Mouse (Mus musculus): Measurements from ENCODE around the gene Gdf7. TPM values are rescaled to one million over a fixed set of nuclear protein-coding genes. Genes with fewer than 3 reads are reported as not detected.

Gdf7 gene
- polyA plus RNA-seq, 1 experiment from 2014 or later, result not detected

GRCm38 (mm10) chr12:8339591-8340319 lies 38.0 kb upstream of the Gdf7 start:
- H3K4me3 ChIP-seq (ENCODE audit: low read depth, low read length), result no peak overlapping the region
- 0 out of 2 replicates have a peak, but pooled peaks have one; percentile 7 for ATAC-seq (replicated peaks; ENCODE audit: low FRiP score, low TSS enrichment, low read depth)

GRCm38 (mm10) chr12:8338918-8339317 lies 37.2 kb upstream of the Gdf7 start:
- DNase-seq (ENCODE audit: low spot score) (no peak), ATAC-seq (replicated peaks; ENCODE audit: low FRiP score, low TSS enrichment, low read depth) (no peak)
- Histone ChIP-seq H3K4me3 (ENCODE audit: low read depth, low read length) (no peak overlapping the region), H3K27ac (ENCODE audit: low read depth) (no peak overlapping the region), H3K36me3 (ENCODE audit: control insufficient read depth, insufficient read depth, low read length) (peaks cover 51% of the 10 kb centered on the region), H3K4me2 (ENCODE audit: low read length) (no peak overlapping the region), H3K9ac (ENCODE audit: low read length) (no peak overlapping the region), H3K27me3 (replicated peaks; ENCODE audit: control insufficient read depth, insufficient read depth, low read length) (no peaks in the 10 kb centered on the region), H3K4me1 (replicated peaks; ENCODE audit: control insufficient read depth, insufficient read depth, low read length) (peaks cover 14% of the 10 kb centered on the region), H3K9me3 (ENCODE audit: control insufficient read depth, low read length) (no peaks in the 10 kb centered on the region)
- 80% methylated on average over 8 of the region's 8 CpGs for WGBS

More at GRCm38 (mm10) chr12:8339591-8340319, 38.0 kb upstream of the Gdf7 start:
- H3K27ac ChIP-seq (ENCODE audit: low read depth), result no peak overlapping the region
- DNase-seq (ENCODE audit: low spot score), result no peak
- H3K9me3 ChIP-seq (ENCODE audit: control insufficient read depth, low read length), result no peaks in the 10 kb centered on the region
- peaks cover 51% of the 10 kb centered on the region for H3K36me3 ChIP-seq (ENCODE audit: control insufficient read depth, insufficient read depth, low read length)
- 34% methylated on average over 13 of the region's 13 CpGs for WGBS
- H3K27me3 ChIP-seq (replicated peaks; ENCODE audit: control insufficient read depth, insufficient read depth, low read length), result no peaks in the 10 kb centered on the region
- H3K9ac ChIP-seq (ENCODE audit: low read length), result no peak overlapping the region
- H3K4me2 ChIP-seq (ENCODE audit: low read length), result no peak overlapping the region
- H3K4me1 ChIP-seq (replicated peaks; ENCODE audit: control insufficient read depth, insufficient read depth, low read length), result peaks cover 16% of the 10 kb centered on the region

GRCm38 (mm10) chr12:8338491-8338890 lies 36.7 kb upstream of the Gdf7 start:
- H3K4me1 ChIP-seq (replicated peaks; ENCODE audit: control insufficient read depth, insufficient read depth, low read length), result peaks cover 14% of the 10 kb centered on the region
- DNase-seq (ENCODE audit: low spot score) (no peak), ATAC-seq (replicated peaks; ENCODE audit: low FRiP score, low TSS enrichment, low read depth) (no peak)
- H3K27ac ChIP-seq (ENCODE audit: low read depth), result no peak overlapping the region
- no peak overlapping the region for H3K9ac ChIP-seq (ENCODE audit: low read length)
- H3K4me2 ChIP-seq (ENCODE audit: low read length), result no peak overlapping the region
- H3K4me3 ChIP-seq (ENCODE audit: low read depth, low read length), result no peak overlapping the region
- no peaks in the 10 kb centered on the region for H3K9me3 ChIP-seq (ENCODE audit: control insufficient read depth, low read length)
- 34% methylated on average over 4 of the region's 4 CpGs for WGBS
- no peaks in the 10 kb centered on the region for H3K27me3 ChIP-seq (replicated peaks; ENCODE audit: control insufficient read depth, insufficient read depth, low read length)
- peaks cover 53% of the 10 kb centered on the region for H3K36me3 ChIP-seq (ENCODE audit: control insufficient read depth, insufficient read depth, low read length)

- H3K4me1 ChIP-seq (replicated peaks; ENCODE audit: control insufficient read depth, insufficient read depth, low read length), result peaks cover 14% of the 10 kb centered on the region
- no peak overlapping the region for H3K9ac ChIP-seq (ENCODE audit: low read length)
- H3K4me2 ChIP-seq (ENCODE audit: low read length), result no peak overlapping the region
- H3K9me3 ChIP-seq (ENCODE audit: control insufficient read depth, low read length), result no peaks in the 10 kb centered on the region
- peaks cover 47% of the 10 kb centered on the region for H3K36me3 ChIP-seq (ENCODE audit: control insufficient read depth, insufficient read depth, low read length)
- 71% methylated on average over 12 of the region's 12 CpGs for WGBS
- no peak for DNase-seq (ENCODE audit: low spot score)
- H3K27me3 ChIP-seq (replicated peaks; ENCODE audit: control insufficient read depth, insufficient read depth, low read length), result no peaks in the 10 kb centered on the region
- no peak for ATAC-seq (replicated peaks; ENCODE audit: low FRiP score, low TSS enrichment, low read depth)
- no peak overlapping the region for H3K27ac ChIP-seq (ENCODE audit: low read depth)
- H3K4me3 ChIP-seq (ENCODE audit: low read depth, low read length), result no peak overlapping the region
These were observed 35.7 kb upstream of the Gdf7 start for GRCm38 (mm10) chr12:8337286-8338060.

GRCm38 (mm10) chr12:8336601-8337285 lies 35.0 kb upstream of the Gdf7 start:
- H3K4me1 ChIP-seq (replicated peaks; ENCODE audit: control insufficient read depth, insufficient read depth, low read length), result peaks cover 21% of the 10 kb centered on the region
- no peak overlapping the region for H3K4me2 ChIP-seq (ENCODE audit: low read length)
- no peaks in the 10 kb centered on the region for H3K27me3 ChIP-seq (replicated peaks; ENCODE audit: control insufficient read depth, insufficient read depth, low read length)
- H3K9ac ChIP-seq (ENCODE audit: low read length), result no peak overlapping the region
- no peaks in the 10 kb centered on the region for H3K9me3 ChIP-seq (ENCODE audit: control insufficient read depth, low read length)
- ATAC-seq (replicated peaks; ENCODE audit: low FRiP score, low TSS enrichment, low read depth) (no peak), DNase-seq (ENCODE audit: low spot score) (no peak)
- no peak overlapping the region for H3K4me3 ChIP-seq (ENCODE audit: low read depth, low read length)
- no peak overlapping the region for H3K27ac ChIP-seq (ENCODE audit: low read depth)
- H3K36me3 ChIP-seq (ENCODE audit: control insufficient read depth, insufficient read depth, low read length), result peaks cover 39% of the 10 kb centered on the region
- WGBS, result 75% methylated on average over 10 of the region's 10 CpGs

GRCm38 (mm10) chr12:8335503-8335902 lies 33.7 kb upstream of the Gdf7 start:
- H3K27me3 ChIP-seq (replicated peaks; ENCODE audit: control insufficient read depth, insufficient read depth, low read length), result no peaks in the 10 kb centered on the region
- H3K9me3 ChIP-seq (ENCODE audit: control insufficient read depth, low read length), result no peaks in the 10 kb centered on the region
- H3K9ac ChIP-seq (ENCODE audit: low read length), result no peak overlapping the region
- H3K4me3 ChIP-seq (ENCODE audit: low read depth, low read length), result no peak overlapping the region
- peaks cover 23% of the 10 kb centered on the region for H3K4me1 ChIP-seq (replicated peaks; ENCODE audit: control insufficient read depth, insufficient read depth, low read length)
- no peak overlapping the region for H3K27ac ChIP-seq (ENCODE audit: low read depth)
- WGBS, result 97% methylated on average over 2 of the region's 2 CpGs
- no peak overlapping the region for H3K4me2 ChIP-seq (ENCODE audit: low read length)
- H3K36me3 ChIP-seq (ENCODE audit: control insufficient read depth, insufficient read depth, low read length), result peaks cover 36% of the 10 kb centered on the region
- ATAC-seq (replicated peaks; ENCODE audit: low FRiP score, low TSS enrichment, low read depth) (no peak), DNase-seq (ENCODE audit: low spot score) (no peak)

- 80% methylated on average over 4 of the region's 4 CpGs for WGBS
- H3K36me3 ChIP-seq (ENCODE audit: control insufficient read depth, insufficient read depth, low read length), result peaks cover 31% of the 10 kb centered on the region
- no peak overlapping the region for H3K4me2 ChIP-seq (ENCODE audit: low read length)
- DNase-seq (ENCODE audit: low spot score) (no peak), ATAC-seq (replicated peaks; ENCODE audit: low FRiP score, low TSS enrichment, low read depth) (no peak)
- no peaks in the 10 kb centered on the region for H3K27me3 ChIP-seq (replicated peaks; ENCODE audit: control insufficient read depth, insufficient read depth, low read length)
- H3K4me1 ChIP-seq (replicated peaks; ENCODE audit: control insufficient read depth, insufficient read depth, low read length), result peaks cover 15% of the 10 kb centered on the region; the same call in 1 of the 2 replicates
- no peak overlapping the region for H3K4me3 ChIP-seq (ENCODE audit: low read depth, low read length)
- no peak overlapping the region for H3K9ac ChIP-seq (ENCODE audit: low read length)
- H3K9me3 ChIP-seq (ENCODE audit: control insufficient read depth, low read length), result no peaks in the 10 kb centered on the region
- no peak overlapping the region for H3K27ac ChIP-seq (ENCODE audit: low read depth)
These were observed 32.5 kb upstream of the Gdf7 start for GRCm38 (mm10) chr12:8334261-8334660.

- Histone ChIP-seq H3K27me3 (replicated peaks; ENCODE audit: control insufficient read depth, insufficient read depth, low read length) (no peaks in the 10 kb centered on the region), H3K9ac (ENCODE audit: low read length) (no peak overlapping the region), H3K4me3 (ENCODE audit: low read depth, low read length) (no peak overlapping the region), H3K9me3 (ENCODE audit: control insufficient read depth, low read length) (no peaks in the 10 kb centered on the region), H3K27ac (ENCODE audit: low read depth) (no peak overlapping the region), H3K4me2 (ENCODE audit: low read length) (no peak overlapping the region), H3K36me3 (ENCODE audit: control insufficient read depth, insufficient read depth, low read length) (peaks cover 30% of the 10 kb centered on the region), H3K4me1 (replicated peaks; ENCODE audit: control insufficient read depth, insufficient read depth, low read length) (peaks cover 15% of the 10 kb centered on the region; the same call in 1 of the 2 replicates)
- ATAC-seq (replicated peaks; ENCODE audit: low FRiP score, low TSS enrichment, low read depth) (no peak), DNase-seq (ENCODE audit: low spot score) (no peak)
- 76% methylated on average over 8 of the region's 8 CpGs for WGBS
These were observed 31.9 kb upstream of the Gdf7 start for GRCm38 (mm10) chr12:8333617-8334016.
